Mouse (Mus musculus): ENCODE data around the gene Mrpl58. TPM values are rescaled to one million over a fixed set of nuclear protein-coding genes. Genes with fewer than 3 reads are reported as not detected.

The Mrpl58 gene
- polyA plus RNA-seq, 1 experiment from 2014 or later, result 182 TPM

DNA sequence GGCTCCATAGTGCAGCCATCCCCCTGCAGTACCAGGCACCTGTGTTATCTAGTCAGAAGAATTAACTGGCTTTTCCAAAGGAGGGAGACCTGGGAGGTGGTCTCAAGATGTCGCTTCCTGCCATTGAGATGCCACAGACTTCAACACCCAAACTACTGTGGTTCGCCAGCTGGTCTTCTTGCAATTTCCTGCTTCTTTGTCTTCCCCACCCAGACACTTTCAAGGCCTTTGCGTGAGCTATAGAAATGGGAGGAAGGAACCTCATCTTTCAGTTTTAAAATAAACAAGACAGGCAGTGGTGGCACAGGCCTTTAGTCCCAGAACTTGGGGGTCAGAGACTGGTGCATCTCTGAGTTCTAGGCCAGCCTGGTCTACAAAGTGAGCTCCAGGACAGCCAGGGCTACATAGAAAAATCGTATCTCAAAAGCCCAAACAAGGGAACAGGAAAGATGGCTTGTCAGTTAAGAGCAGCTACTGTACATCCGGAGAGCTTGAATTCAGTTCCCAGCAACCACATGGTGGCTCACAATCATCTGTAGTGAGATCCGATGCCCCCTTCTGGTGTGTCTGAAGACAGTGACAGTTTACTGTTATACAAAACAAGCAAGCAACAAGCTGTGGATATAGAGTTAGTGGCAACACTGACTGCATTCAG, 4.8 kb downstream of the Mrpl58 start:
- peaks cover 63% of the 10 kb centered on the region for H3K36me3 ChIP-seq
- H3K27ac ChIP-seq, result no peak overlapping the region
- H3K4me3 ChIP-seq (replicated peaks), result no peak overlapping the region
- no peaks in the 10 kb centered on the region for H3K9me3 ChIP-seq
- H3K9ac ChIP-seq (replicated peaks), result no peak overlapping the region
- H3K4me1 ChIP-seq (replicated peaks), result peaks cover 27% of the 10 kb centered on the region
- WGBS, result 82% methylated on average over 6 of the region's 6 CpGs
- H3K27me3 ChIP-seq, result no peaks in the 10 kb centered on the region
- ATAC-seq (ENCODE audit: insufficient number of reproducible peaks, insufficient read depth, low FRiP score, low TSS enrichment, low read depth), result no peak
- no peak overlapping the region for H3K4me2 ChIP-seq

DNA sequence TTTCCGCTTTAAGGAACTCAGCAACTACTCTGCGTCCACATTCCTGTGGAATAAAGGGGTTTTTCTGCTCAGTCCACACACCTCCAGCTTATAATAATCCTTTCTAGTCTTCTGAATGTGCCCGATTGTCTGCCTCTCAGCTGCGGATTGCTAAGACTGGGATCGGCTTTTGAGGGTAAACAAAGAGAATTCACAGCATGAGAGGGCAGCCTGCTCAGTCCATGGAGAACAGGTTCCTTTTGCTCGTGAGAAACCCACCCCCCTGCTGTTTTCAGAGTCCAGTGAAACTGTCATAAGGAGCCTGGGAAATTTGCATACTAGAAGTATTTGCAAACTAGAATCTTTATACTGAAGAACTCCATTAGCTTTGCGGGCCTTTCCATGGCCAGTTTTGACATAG, 6.0 kb downstream of the Mrpl58 start:
- no peak overlapping the region for H3K9ac ChIP-seq (replicated peaks)
- no peaks in the 10 kb centered on the region for H3K27me3 ChIP-seq
- H3K4me3 ChIP-seq (replicated peaks), result no peak overlapping the region
- no peak for ATAC-seq (ENCODE audit: insufficient number of reproducible peaks, insufficient read depth, low FRiP score, low TSS enrichment, low read depth)
- no peak overlapping the region for H3K27ac ChIP-seq
- 82% methylated on average over 7 of the region's 7 CpGs for WGBS
- H3K4me2 ChIP-seq, result no peak overlapping the region
- H3K36me3 ChIP-seq, result peaks cover 63% of the 10 kb centered on the region
- no peaks in the 10 kb centered on the region for H3K9me3 ChIP-seq
- H3K4me1 ChIP-seq (replicated peaks), result peaks cover 28% of the 10 kb centered on the region

- Histone ChIP-seq H3K4me1 (replicated peaks) (peaks cover 25% of the 10 kb centered on the region), H3K36me3 (peaks cover 51% of the 10 kb centered on the region), H3K27me3 (no peaks in the 10 kb centered on the region), H3K4me2 (peak within 1 kb of the TSS; percentile 98), H3K9ac (replicated peaks) (peak within 1 kb of the TSS; percentile 98), H3K9me3 (no peaks in the 10 kb centered on the region), H3K27ac (peak within 1 kb of the TSS; percentile 91), H3K4me3 (replicated peaks) (peak within 1 kb of the TSS; percentile 95)
- under 1% methylated on average over 55 of the region's 56 CpGs for WGBS
- ATAC-seq (ENCODE audit: insufficient number of reproducible peaks, insufficient read depth, low FRiP score, low TSS enrichment, low read depth), result peak; percentile 94
These were observed 16.1 kb downstream of the Mrpl58 start, which contains the start of the genes Atp5h and Kctd2 for GRCm38 (mm10) chr11:115419531-115420237. TSS of gene Atp5h (minus strand) at chr11:115419962. TSS of gene Kctd2 (plus strand) at chr11:115420128.

- Histone ChIP-seq H3K27me3 (no peaks in the 10 kb centered on the region), H3K4me3 (replicated peaks) (peak overlapping the region; percentile 95), H3K9ac (replicated peaks) (peak overlapping the region; percentile 98), H3K4me1 (replicated peaks) (peaks cover 33% of the 10 kb centered on the region), H3K36me3 (peaks cover 51% of the 10 kb centered on the region), H3K4me2 (peak overlapping the region; percentile 98), H3K27ac (peak overlapping the region; percentile 91), H3K9me3 (no peaks in the 10 kb centered on the region)
- ATAC-seq (ENCODE audit: insufficient number of reproducible peaks, insufficient read depth, low FRiP score, low TSS enrichment, low read depth), result peak; percentile 43
- 2% methylated on average over 42 of the region's 45 CpGs for WGBS
These were observed 17.0 kb downstream of the Mrpl58 start for GRCm38 (mm10) chr11:115420336-115421190.

GRCm38 (mm10) chr11:115421328-115421727, 17.8 kb downstream of the Mrpl58 start:
- peak overlapping the region; percentile 98 for H3K9ac ChIP-seq (replicated peaks)

GRCm38 (mm10) chr11:115421972-115422371, 18.4 kb downstream of the Mrpl58 start:
- peaks cover 33% of the 10 kb centered on the region for H3K4me1 ChIP-seq (replicated peaks)
- peaks cover 51% of the 10 kb centered on the region for H3K36me3 ChIP-seq
- 86% methylated on average over 16 of the region's 16 CpGs for WGBS
- H3K4me3 ChIP-seq (replicated peaks), result no peak overlapping the region
- no peaks in the 10 kb centered on the region for H3K9me3 ChIP-seq
- H3K27me3 ChIP-seq, result no peaks in the 10 kb centered on the region
- H3K4me2 ChIP-seq, result no peak overlapping the region
- no peak overlapping the region for H3K27ac ChIP-seq
- H3K9ac ChIP-seq (replicated peaks), result peak overlapping the region; percentile 19; the same call in 1 of the 2 replicates
- no peak for ATAC-seq (ENCODE audit: insufficient number of reproducible peaks, insufficient read depth, low FRiP score, low TSS enrichment, low read depth)

More at GRCm38 (mm10) chr11:115421328-115421727, 17.8 kb downstream of the Mrpl58 start:
- H3K4me1 ChIP-seq (replicated peaks), result peaks cover 33% of the 10 kb centered on the region
- H3K4me3 ChIP-seq (replicated peaks), result peak overlapping the region; percentile 95
- no peaks in the 10 kb centered on the region for H3K27me3 ChIP-seq
- WGBS, result 51% methylated on average over 1 of the region's 1 CpGs
- H3K27ac ChIP-seq, result 0 out of 2 replicates have a peak overlapping the region, but pooled peaks have one; percentile 91
- no peaks in the 10 kb centered on the region for H3K9me3 ChIP-seq
- peaks cover 51% of the 10 kb centered on the region for H3K36me3 ChIP-seq
- ATAC-seq (ENCODE audit: insufficient number of reproducible peaks, insufficient read depth, low FRiP score, low TSS enrichment, low read depth), result no peak
- H3K4me2 ChIP-seq, result peak overlapping the region; percentile 98

DNA sequence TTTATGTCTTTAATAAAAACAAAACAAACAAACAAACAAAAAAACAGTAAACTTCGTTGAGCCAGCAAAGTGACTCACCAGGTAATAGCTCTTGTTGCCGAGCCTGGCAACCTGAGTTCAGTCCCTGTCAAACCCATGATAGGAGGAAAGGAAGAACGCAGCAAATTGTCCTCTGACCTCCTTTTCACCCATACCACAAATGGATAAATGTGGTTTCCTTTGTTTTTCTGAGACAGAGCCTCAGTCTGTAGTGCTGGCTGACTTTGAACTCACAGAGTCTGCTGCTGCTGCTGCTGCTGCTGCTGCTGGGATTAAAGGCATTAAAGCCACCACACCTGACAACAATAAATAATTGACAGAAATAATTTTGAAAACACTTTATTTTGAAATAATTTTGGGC, 19.5 kb downstream of the Mrpl58 start:
- no peak overlapping the region for H3K4me3 ChIP-seq (replicated peaks)
- H3K4me2 ChIP-seq, result no peak overlapping the region
- peaks cover 41% of the 10 kb centered on the region for H3K4me1 ChIP-seq (replicated peaks)
- H3K27ac ChIP-seq, result no peak overlapping the region
- WGBS, result 85% methylated on average over 3 of the region's 3 CpGs
- no peaks in the 10 kb centered on the region for H3K27me3 ChIP-seq
- no peaks in the 10 kb centered on the region for H3K9me3 ChIP-seq
- no peak for ATAC-seq (ENCODE audit: insufficient number of reproducible peaks, insufficient read depth, low FRiP score, low TSS enrichment, low read depth)
- peaks cover 46% of the 10 kb centered on the region for H3K36me3 ChIP-seq
- no peak overlapping the region for H3K9ac ChIP-seq (replicated peaks)

DNA sequence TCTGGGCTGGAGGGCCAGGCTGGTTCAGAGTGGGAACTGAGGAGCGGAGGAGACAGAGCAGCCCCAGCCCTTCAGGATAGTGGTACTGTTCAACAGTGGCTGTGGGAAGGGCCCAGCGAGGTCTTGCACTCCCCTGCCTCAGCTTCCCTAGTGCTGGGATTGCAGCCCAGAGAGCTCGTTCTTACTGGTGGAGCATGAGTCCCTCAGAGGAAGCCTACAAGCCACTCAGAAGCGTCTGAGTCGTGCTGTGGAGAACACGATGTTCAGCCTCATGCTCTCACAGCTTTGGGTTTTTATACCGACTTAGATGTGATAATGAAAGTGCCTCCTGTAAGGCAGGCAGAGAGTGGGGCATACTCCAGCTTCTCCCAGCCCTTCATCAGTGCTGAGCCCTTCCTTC, 21.1 kb downstream of the Mrpl58 start:
- WGBS, result 87% methylated on average over 7 of the region's 7 CpGs
- peaks cover 58% of the 10 kb centered on the region for H3K36me3 ChIP-seq

DNA sequence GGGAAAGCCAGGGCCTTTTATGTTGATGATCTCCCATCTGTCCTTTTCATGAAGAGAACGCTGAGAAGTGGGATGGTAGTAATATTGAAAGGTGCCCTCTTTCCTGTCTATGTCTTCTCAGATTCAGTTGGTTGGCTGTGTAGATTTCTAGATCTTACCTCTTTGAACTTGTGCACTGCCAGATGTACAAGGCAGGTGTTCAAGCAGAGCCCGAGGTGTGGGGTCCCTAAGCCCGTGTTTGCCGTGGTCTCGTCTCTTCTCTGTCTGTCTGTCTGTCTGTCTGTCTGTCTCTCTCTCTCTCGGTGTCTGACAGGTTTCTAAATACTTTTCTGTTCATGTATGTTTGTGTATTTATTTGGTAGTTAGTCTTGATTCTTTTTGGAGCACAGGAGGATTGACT, 22.1 kb downstream of the Mrpl58 start:
- 87% methylated on average over 6 of the region's 6 CpGs for WGBS
- H3K4me2 ChIP-seq, result no peak overlapping the region
- no peak for ATAC-seq (ENCODE audit: insufficient number of reproducible peaks, insufficient read depth, low FRiP score, low TSS enrichment, low read depth)
- no peaks in the 10 kb centered on the region for H3K27me3 ChIP-seq
- no peaks in the 10 kb centered on the region for H3K9me3 ChIP-seq
- H3K4me3 ChIP-seq (replicated peaks), result no peak overlapping the region
- H3K36me3 ChIP-seq, result peaks cover 68% of the 10 kb centered on the region
- 0 out of 2 replicates have a peak overlapping the region, but pooled peaks have one; percentile 14 for H3K27ac ChIP-seq
- no peak overlapping the region for H3K9ac ChIP-seq (replicated peaks)
- peaks cover 32% of the 10 kb centered on the region for H3K4me1 ChIP-seq (replicated peaks)

More for the DNA sequence above, 21.1 kb downstream of the Mrpl58 start:
- peaks cover 33% of the 10 kb centered on the region for H3K4me1 ChIP-seq (replicated peaks)
- H3K4me2 ChIP-seq, result no peak overlapping the region
- no peaks in the 10 kb centered on the region for H3K9me3 ChIP-seq
- no peak overlapping the region for H3K4me3 ChIP-seq (replicated peaks)
- H3K27me3 ChIP-seq, result no peaks in the 10 kb centered on the region
- no peak for ATAC-seq (ENCODE audit: insufficient number of reproducible peaks, insufficient read depth, low FRiP score, low TSS enrichment, low read depth)
- no peak overlapping the region for H3K27ac ChIP-seq
- no peak overlapping the region for H3K9ac ChIP-seq (replicated peaks)

DNA sequence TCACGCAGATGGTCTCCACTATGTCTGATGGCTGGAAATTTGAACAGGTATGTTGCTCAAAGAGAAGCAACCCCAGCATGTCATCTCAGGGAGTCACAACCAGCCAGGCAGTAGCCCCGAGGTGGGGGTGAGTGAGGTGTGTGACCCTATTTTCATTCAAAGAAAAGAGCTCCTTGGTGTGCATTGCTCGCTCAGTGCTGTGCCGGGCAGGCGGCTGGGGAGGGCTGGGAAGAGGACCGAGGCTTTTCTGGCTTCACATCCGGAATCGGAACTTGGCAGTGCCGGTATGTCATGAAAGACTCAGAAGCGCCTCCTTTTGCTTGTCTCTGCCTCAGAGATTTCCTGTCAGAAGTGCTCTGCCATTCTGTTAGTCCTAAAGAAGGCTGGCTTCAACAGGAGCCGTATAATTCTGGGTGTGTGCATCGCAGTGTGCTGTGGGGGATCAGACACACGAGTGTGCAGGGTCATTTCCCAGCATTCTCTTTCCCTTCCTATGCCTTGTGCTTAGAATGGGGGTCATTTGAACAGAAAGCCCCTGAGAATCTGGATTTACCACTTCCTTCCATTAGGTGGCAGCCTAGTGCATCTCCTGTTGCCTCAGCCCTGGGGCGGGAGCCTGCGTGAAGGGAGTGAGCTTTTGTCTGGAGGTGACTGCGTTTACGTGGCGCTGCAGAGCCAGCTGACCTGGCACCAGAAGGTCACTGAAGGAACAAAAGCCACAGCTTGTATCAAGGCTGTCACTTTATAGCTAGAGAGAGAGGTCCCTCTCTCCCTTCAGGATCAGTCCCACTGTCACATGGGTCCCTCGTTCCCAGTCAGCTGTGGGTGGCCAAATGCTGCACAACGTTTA, 24.2 kb downstream of the Mrpl58 start:
- Histone ChIP-seq H3K9me3 (no peaks in the 10 kb centered on the region), H3K9ac (replicated peaks) (no peak overlapping the region), H3K36me3 (peaks cover 80% of the 10 kb centered on the region), H3K4me3 (replicated peaks) (no peak overlapping the region), H3K27ac (peak overlapping the region; percentile 50; the same call in 1 of the 2 replicates), H3K4me1 (replicated peaks) (peaks cover 18% of the 10 kb centered on the region), H3K27me3 (no peaks in the 10 kb centered on the region), H3K4me2 (peak overlapping the region; percentile 23; the same call in 1 of the 2 replicates)
- WGBS, result 43% methylated on average over 20 of the region's 20 CpGs
- ATAC-seq (ENCODE audit: insufficient number of reproducible peaks, insufficient read depth, low FRiP score, low TSS enrichment, low read depth), result peak; percentile 37; the same call in 1 of the 2 replicates

All from limb, embryonic 12.5 days (tissue).